8 mouse cellular contexts compared by ENCODE assay signal in genomic region chr2:151039726-151040125, GRCm38 (mm10). TPM values are rescaled to one million over a fixed set of nuclear protein-coding genes. Genes with fewer than 3 reads are reported as not detected.
DNase-seq lines count a peak whose midpoint lies in the region; ATAC-seq and TF ChIP-seq lines count a peak whose summit lies in the region.

No protein-coding gene starts in this region.

- H3K9me3 ChIP-seq in kidney, postnatal 0 days (replicated peaks; ENCODE audit: low read length), result no peaks in the 10 kb centered on the region
- H3K9me3 ChIP-seq in liver, embryonic 16.5 days (replicated peaks; ENCODE audit: control insufficient read depth, low read length), result no peaks in the 10 kb centered on the region

- peak overlapping the region; percentile 97 for H3K9ac ChIP-seq in kidney, postnatal 0 days (ENCODE audit: low read depth, low read length)
- H3K9ac ChIP-seq in liver, embryonic 16.5 days (ENCODE audit: low read depth, low read length), result peak overlapping the region; percentile 99

- no peak for TF ChIP-seq CTCF in kidney, postnatal 0 days (IDR thresholded peaks at IDR 0.05; ENCODE audit: low read depth)

- peak overlapping the region; percentile 73 for H3K27ac ChIP-seq in kidney, postnatal 0 days
- H3K27ac ChIP-seq in brown adipose tissue, adult 24 weeks (replicated peaks; ENCODE audit: low read depth, low read length), result no peak overlapping the region
- peak overlapping the region; percentile 69 for H3K27ac ChIP-seq in liver, embryonic 16.5 days (ENCODE audit: low read length)

- peak overlapping the region; percentile 88 for H3K4me3 ChIP-seq in kidney, postnatal 0 days (replicated peaks; ENCODE audit: low read depth, low read length)
- peak overlapping the region; percentile 93 for H3K4me3 ChIP-seq in brown adipose tissue, adult 24 weeks (ENCODE audit: insufficient read depth, low read depth, low read length)
- H3K4me3 ChIP-seq in liver, embryonic 16.5 days (ENCODE audit: low read depth, low read length), result peak overlapping the region; percentile 99

- peak; percentile 4 for DNase-seq in kidney, postnatal 0 days (ENCODE audit: low spot score)
- no peak for DNase-seq in kidney, adult 11 months
- peak; percentile 11 for DNase-seq in testis, postnatal 14 days (ENCODE audit: low spot score)
- no peak for DNase-seq in adrenal gland, adult 2 months
- no peak for DNase-seq in thymus, postnatal 25 days

- 0 out of 2 replicates have a peak, but pooled peaks cover 7% of the 10 kb centered on the region for H3K4me1 ChIP-seq in kidney, postnatal 0 days (replicated peaks; ENCODE audit: insufficient read depth, low read length)
- H3K4me1 ChIP-seq in brown adipose tissue, adult 24 weeks (ENCODE audit: control insufficient read depth, insufficient read depth, insufficient read length, low read length), result peaks cover 10% of the 10 kb centered on the region
- peaks cover 18% of the 10 kb centered on the region for H3K4me1 ChIP-seq in liver, embryonic 16.5 days (ENCODE audit: control insufficient read depth, low read depth, low read length)

- 32% methylated on average over 8 of the region's 8 CpGs for WGBS in kidney, postnatal 0 days
- 26% methylated on average over 8 of the region's 8 CpGs for WGBS in liver, embryonic 16.5 days (ENCODE audit: insufficient replicate concordance)

- no peaks in the 10 kb centered on the region for H3K27me3 ChIP-seq in kidney, postnatal 0 days (ENCODE audit: insufficient read depth, low read length)
- H3K27me3 ChIP-seq in liver, embryonic 16.5 days (ENCODE audit: control insufficient read depth, insufficient read depth, low read depth, low read length), result no peaks in the 10 kb centered on the region

- 0 out of 2 replicates have a peak, but pooled peaks have one; percentile 10 for ATAC-seq in kidney, postnatal 0 days (replicated peaks; ENCODE audit: low FRiP score, low read depth)
- peak; percentile 6 to 33 for ATAC-seq in hematopoietic stem cell, adult 5-6 weeks (replicated peaks in 1 of 2; ENCODE audit: insufficient read depth in 1 of 2, low FRiP score in 2 of 2, low TSS enrichment in 1 of 2, low read depth in 1 of 2, poor library complexity in 2 of 2, severe bottlenecking in 2 of 2)
- ATAC-seq in liver, embryonic 16.5 days (ENCODE audit: low read depth), result no peak

- H3K4me2 ChIP-seq in kidney, postnatal 0 days (ENCODE audit: low read length), result peak overlapping the region; percentile 92
- peak overlapping the region; percentile 74 for H3K4me2 ChIP-seq in liver, embryonic 16.5 days (ENCODE audit: low read depth, low read length)

- H3K36me3 ChIP-seq in kidney, postnatal 0 days (ENCODE audit: insufficient read depth, low read length), result no peaks in the 10 kb centered on the region
- H3K36me3 ChIP-seq in liver, embryonic 16.5 days (ENCODE audit: control insufficient read depth, insufficient read depth), result no peaks in the 10 kb centered on the region

RNA-seq across cellular contexts. Expression of gene Nanp, which starts 0.5 kb away (rescaled TPM):
- 46.3 and 48.1 TPM in 2 replicates for polyA plus RNA-seq in kidney, postnatal 0 days (2015; fragmentation: Nextera tagmentation; extraction: Ambion mirVana)
- polyA plus RNA-seq in brown adipose tissue, adult 24 weeks (2012; ENCODE audit: insufficient read depth, insufficient read length, missing spikeins), result 2.1 and 7.1 TPM in 2 replicates
- total RNA-seq in hematopoietic stem cell, adult 5-6 weeks (2017), result 17.9 and 18.4 TPM in 2 replicates
- 47.7 and 60.8 TPM in 2 replicates for polyA plus RNA-seq in liver, embryonic 16.5 days (2015; fragmentation: Nextera tagmentation; extraction: Ambion mirVana)
- total RNA-seq in adrenal gland, adult 2 months (2021), result 10 to 100 TPM in 1 of 2 experiments, 1 to 10 TPM in 1; 6.2 to 11.4 TPM
- polyA plus RNA-seq in adrenal gland, adult 2 months (2012; rRNA removed), result 0.47 and 0.64 TPM in 2 replicates

RNA-seq across cellular contexts. Expression of gene Ninl, which starts 0.5 kb away (rescaled TPM):
- polyA plus RNA-seq in kidney, postnatal 0 days (2015; fragmentation: Nextera tagmentation; extraction: Ambion mirVana), result 6.5 and 6.7 TPM in 2 replicates
- polyA plus RNA-seq in brown adipose tissue, adult 24 weeks (2012; ENCODE audit: insufficient read depth, insufficient read length, missing spikeins), result 5.0 and 6.6 TPM in 2 replicates
- 1.7 and 7.1 TPM in 2 replicates for total RNA-seq in hematopoietic stem cell, adult 5-6 weeks (2017)
- polyA plus RNA-seq in liver, embryonic 16.5 days (2015; fragmentation: Nextera tagmentation; extraction: Ambion mirVana), result 12.4 and 13.1 TPM in 2 replicates
- total RNA-seq in adrenal gland, adult 2 months (2021), result 10 to 100 TPM; 14.6 to 22.1 TPM
- polyA plus RNA-seq in adrenal gland, adult 2 months (2012; rRNA removed), result 9.6 and 10.4 TPM in 2 replicates

RNA-seq across cellular contexts. Expression of gene Gm14151, which starts 52.4 kb away (rescaled TPM):
- not detected in 2 replicates for polyA plus RNA-seq in kidney, postnatal 0 days (2015; fragmentation: Nextera tagmentation; extraction: Ambion mirVana)
- polyA plus RNA-seq in brown adipose tissue, adult 24 weeks (2012; ENCODE audit: insufficient read depth, insufficient read length, missing spikeins), result not detected in 2 replicates
- not detected in 2 replicates for total RNA-seq in hematopoietic stem cell, adult 5-6 weeks (2017)
- not detected in 2 replicates for polyA plus RNA-seq in liver, embryonic 16.5 days (2015; fragmentation: Nextera tagmentation; extraction: Ambion mirVana)
- not detected for total RNA-seq in adrenal gland, adult 2 months (2021)
- not detected in 2 replicates for polyA plus RNA-seq in adrenal gland, adult 2 months (2012; rRNA removed)

RNA-seq across cellular contexts. Expression of gene Gm14147, which starts 58.3 kb away (rescaled TPM):
- not detected in 2 replicates for polyA plus RNA-seq in kidney, postnatal 0 days (2015; fragmentation: Nextera tagmentation; extraction: Ambion mirVana)
- polyA plus RNA-seq in brown adipose tissue, adult 24 weeks (2012; ENCODE audit: insufficient read depth, insufficient read length, missing spikeins), result not detected in 2 replicates
- not detected in 2 replicates for total RNA-seq in hematopoietic stem cell, adult 5-6 weeks (2017)
- not detected in 2 replicates for polyA plus RNA-seq in liver, embryonic 16.5 days (2015; fragmentation: Nextera tagmentation; extraction: Ambion mirVana)
- not detected for total RNA-seq in adrenal gland, adult 2 months (2021)
- polyA plus RNA-seq in adrenal gland, adult 2 months (2012; rRNA removed), result not detected in 2 replicates

Comparison
In these comparisons a context has a peak if more than half of its experiments do, and no peak if none do; other contexts are left out.
1. DNase-seq: peak in kidney, postnatal 0 days (single experiment) and testis, postnatal 14 days (single experiment); none in kidney, adult 11 months (single experiment), adrenal gland, adult 2 months (single experiment) and thymus, postnatal 25 days (single experiment).
2. Peak in every context shown above with its lines, with median percentiles within 50 percentile points of each other: H3K4me3 ChIP-seq.